Mouse (Mus musculus): ENCODE measurements around the gene Tmc7. TPM values are rescaled to one million over a fixed set of nuclear protein-coding genes. Genes with fewer than 3 reads are reported as not detected.

Tmc7 gene
- total RNA-seq, 2 experiments from 2014 or later = 0.36 to 1.3 TPM

- no peak for DNase-seq (ENCODE audit: low spot score in 2 of 2)
These were observed 6.3 kb upstream of the Tmc7 start for GRCm38 (mm10) chr7:118590726-118591305.

- DNase-seq (ENCODE audit: low spot score in 2 of 2) = no peak
These were observed 1.3 kb upstream of the Tmc7 start for GRCm38 (mm10) chr7:118585856-118586255.

DNA sequence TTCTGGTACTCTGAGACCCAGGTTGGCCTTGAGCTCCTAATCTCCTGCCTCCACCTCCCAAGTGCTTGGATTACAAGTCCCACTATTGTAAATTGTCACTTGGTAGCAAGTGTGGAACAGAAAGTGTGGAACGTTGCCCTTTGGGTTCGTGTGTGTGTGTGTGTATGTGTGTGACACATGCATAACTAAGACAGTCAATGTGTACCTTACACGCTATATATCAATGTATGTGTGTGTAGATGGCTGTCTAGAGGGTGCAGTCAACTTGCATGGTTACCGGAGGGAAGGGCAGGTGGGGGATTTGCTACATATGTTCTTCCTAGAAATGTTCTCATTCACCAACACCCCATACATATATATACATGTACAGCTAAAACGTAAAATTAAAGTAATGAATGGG is 390 bp upstream of the Tmc7 start:
- no peak for DNase-seq (ENCODE audit: low spot score in 2 of 2)

GRCm38 (mm10) chr7:118583821-118584220 is 715 bp downstream of the Tmc7 start:
- no peak for DNase-seq (ENCODE audit: low spot score in 2 of 2)

DNA sequence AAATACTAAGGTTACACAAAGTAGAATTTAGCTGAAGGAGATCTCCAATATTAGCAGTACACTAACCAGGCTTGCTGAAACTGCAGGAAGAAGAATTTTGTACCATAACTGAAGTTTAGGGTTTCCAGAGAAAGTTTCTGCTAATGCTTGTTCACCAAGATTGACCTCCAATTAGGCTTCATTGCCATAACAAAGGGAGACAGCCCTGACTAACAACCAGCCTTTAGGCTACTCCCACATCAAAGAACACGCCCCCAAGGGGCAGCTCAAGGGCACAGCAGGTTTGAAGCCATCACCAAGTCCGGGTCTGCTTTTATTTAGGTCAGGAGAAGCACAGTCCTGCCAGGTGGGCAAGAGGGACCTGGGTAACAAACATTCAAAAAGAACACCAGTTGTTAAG is 4.6 kb downstream of the Tmc7 start:
- no peak for DNase-seq (ENCODE audit: low spot score in 2 of 2)

- no peak for DNase-seq (ENCODE audit: low spot score in 2 of 2)
These were observed 6.3 kb downstream of the Tmc7 start for GRCm38 (mm10) chr7:118578269-118578668.

- DNase-seq (ENCODE audit: low spot score in 2 of 2) = no peak
These were observed 12.5 kb downstream of the Tmc7 start for GRCm38 (mm10) chr7:118572039-118572438.

DNA sequence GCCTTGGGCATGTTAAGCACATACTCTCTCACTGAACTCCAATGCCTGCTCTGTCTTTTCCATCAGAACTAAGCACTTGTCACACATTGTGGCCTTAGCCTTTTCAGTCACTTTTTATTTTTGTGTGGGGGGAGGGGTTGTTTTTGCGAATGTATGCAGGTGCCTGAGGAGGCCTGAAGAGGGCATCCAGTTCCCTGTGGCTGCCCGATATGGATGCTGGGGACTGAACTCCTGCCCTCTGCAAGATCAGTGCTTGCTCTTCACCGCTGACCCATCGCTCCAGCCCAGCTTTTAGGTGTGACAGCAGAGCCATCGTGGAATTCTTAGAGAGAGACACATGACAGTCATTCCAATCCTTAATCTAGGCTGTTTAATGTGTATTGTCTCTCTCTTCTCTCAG is 13.2 kb downstream of the Tmc7 start:
- no peak for DNase-seq (ENCODE audit: low spot score in 2 of 2)

DNA sequence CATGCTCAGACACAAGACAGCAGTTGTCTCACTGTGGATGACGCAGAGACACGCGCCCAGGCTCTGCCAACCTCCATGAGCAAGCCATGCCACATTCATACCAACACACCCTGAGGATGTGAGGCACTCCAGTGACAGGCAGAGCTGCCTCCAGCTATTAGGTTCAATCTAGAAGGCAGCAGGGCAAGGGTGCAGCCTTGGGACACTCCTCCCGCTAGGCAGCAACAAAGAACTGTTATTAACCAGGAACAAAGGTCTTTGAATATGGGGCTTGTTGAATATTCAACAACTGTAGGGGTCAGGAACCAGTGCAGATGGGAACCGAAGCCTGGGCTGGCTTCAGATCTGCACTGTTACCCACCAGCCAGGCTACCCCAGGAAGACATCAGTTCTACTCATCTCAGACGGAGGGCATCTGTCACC is 15.4 kb downstream of the Tmc7 start:
- DNase-seq (ENCODE audit: low spot score in 2 of 2) = no peak

- DNase-seq (ENCODE audit: low spot score in 2 of 2) = no peak
These were observed 30.2 kb downstream of the Tmc7 start for GRCm38 (mm10) chr7:118554290-118554689.

DNA sequence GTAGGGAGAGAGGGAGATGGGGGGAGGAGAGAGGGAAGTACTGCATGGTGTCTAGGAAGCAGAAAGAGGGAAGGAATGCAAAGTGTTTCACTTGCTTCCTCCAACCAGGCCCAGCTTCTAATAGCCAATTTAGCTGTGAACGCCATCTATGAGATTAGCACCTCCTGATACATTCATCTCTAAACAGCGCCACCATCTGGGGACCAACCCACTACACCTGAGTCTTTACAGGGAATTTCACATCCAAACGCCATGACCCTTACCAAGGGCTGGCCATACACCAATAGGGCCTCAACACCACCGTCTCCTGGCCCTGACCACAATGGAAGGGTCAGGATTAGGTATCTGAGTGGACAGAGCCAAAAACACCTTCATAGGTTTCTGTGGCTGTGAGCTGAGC is 30.7 kb downstream of the Tmc7 start:
- no peak for DNase-seq (ENCODE audit: low spot score in 2 of 2)

- no peak for DNase-seq (ENCODE audit: low spot score in 2 of 2)
These were observed 37.1 kb downstream of the Tmc7 start for GRCm38 (mm10) chr7:118547451-118547850.

GRCm38 (mm10) chr7:118544128-118544527 is 40.4 kb downstream of the Tmc7 start:
- no peak for DNase-seq (ENCODE audit: low spot score in 2 of 2)

DNA sequence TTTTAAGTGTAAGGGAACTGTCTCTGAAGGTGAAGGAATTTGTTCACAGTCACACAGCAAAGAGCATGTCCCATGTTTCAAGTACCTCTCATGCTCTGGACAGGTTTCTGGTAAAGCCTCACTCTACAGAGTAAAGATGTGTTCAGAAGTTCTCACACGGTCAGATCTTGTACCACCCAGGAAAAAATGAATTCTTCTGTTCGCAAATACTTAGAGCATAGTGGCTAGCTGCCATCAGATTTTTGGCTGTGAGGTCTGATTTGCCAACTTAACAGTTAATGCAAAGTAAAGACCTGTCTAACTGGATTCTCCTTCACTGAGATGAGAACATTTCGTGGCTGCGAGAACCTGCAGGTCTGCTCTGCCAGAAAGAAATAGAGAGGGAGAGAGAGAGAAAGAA is 49.5 kb downstream of the Tmc7 start:
- DNase-seq (ENCODE audit: low spot score in 2 of 2) = no peak

- DNase-seq (ENCODE audit: low spot score in 2 of 2) = no peak
These were observed 50.2 kb downstream of the Tmc7 start for GRCm38 (mm10) chr7:118534326-118534725.

DNA sequence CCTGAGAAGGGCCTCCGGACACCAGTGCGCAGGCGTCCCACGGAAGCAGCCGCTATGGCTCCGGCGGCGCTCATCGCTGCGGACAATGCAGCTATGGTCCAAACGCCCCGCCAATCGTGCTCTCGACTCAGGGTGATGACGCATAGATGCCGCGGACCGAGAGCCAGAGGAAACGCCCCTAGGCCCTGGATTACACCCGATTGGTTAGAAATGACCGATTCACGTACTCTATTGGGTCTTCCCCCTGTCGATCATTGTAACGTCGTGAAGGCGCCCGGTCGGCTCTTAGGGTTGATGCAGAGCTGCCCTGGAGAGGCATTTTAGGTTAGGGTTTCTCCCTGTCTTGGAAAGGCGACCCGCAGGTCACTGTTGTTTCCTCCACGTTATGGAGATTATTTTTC is 51.4 kb downstream of the Tmc7 start, which contains the start of gene Coq7:
Gene Coq7, minus strand, starts transcription at position 179 of the 401 bp plus-strand sequence.
- peak; percentile 83 to 91 for DNase-seq (ENCODE audit: low spot score in 2 of 2)

DNA sequence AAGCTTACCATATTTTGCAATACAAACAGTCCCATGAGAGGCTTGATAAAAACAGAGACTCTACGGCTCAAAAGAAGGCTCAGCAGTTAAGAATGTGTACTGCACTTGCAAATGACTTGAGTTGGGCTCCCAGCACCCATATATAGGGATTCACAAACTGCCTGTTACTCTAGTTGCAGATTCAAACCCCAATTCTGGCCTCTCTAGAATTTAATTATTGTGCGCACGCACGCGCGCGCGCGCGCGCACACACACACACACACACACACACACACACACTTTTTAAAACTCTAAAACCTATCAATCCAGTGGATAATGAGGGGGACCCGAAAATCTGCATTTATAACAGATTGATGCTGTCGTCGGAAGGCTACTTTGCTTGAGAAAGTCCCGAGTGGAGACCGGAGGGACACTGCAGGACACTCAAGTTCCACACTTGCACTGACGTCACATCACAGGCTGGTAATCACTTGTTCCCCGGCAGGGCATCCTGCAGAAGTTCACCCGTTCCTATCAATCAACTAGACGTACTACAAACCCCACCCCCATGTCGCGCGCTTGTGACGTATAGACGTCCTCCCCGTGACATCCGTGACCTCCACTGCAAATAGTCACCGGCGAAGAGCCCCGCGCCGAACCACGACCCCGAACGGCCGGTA is 51.9 kb downstream of the Tmc7 start:
- DNase-seq (ENCODE audit: low spot score in 2 of 2) = peak; percentile 96 to 97

- no peak for DNase-seq (ENCODE audit: low spot score in 2 of 2)
These were observed 57.6 kb downstream of the Tmc7 start for GRCm38 (mm10) chr7:118526967-118527366.

GRCm38 (mm10) chr7:118522077-118522476 is 62.5 kb downstream of the Tmc7 start:
- no peak for DNase-seq (ENCODE audit: low spot score in 2 of 2)

DNA sequence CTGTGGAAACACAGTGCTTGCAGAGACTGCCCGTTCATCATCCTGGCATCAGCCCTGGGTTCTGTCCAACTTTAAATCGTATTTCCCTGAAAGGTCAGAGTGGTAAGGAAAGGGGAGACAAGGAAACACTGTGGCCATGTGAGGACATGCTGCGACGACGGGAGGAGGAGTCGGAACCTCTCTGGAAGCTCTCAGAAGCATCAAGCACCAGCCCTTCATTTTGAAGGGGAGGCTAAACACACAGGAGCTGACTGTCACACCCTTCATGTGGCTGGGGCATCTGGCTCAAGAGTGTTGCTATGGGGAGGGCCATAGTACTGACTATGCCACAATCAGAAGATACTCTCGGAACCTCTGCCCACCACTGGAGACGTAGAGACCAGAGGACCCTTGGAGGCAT is 64.9 kb downstream of the Tmc7 start:
- no peak for DNase-seq (ENCODE audit: low spot score in 2 of 2)

DNA sequence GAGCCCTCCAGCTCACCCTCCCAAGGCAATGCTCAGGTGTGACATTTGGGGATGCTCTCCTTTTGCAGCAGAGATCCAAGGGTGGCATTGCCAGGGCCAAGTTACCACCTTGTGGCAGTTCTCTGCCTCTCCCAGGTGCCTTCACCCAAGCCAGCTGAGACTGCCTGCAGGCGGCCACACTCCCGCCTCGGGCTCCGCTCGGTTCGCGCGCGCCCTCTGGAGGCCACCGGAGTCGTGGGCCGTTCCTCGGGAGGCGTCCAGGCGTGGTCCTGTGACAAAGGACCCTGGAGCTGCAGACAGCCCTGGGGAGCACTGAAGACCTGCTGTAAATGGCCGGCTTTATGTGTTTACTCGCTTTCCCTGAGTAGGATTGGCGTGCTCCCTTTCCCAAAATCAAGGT is 65.8 kb downstream of the Tmc7 start:
- peak; percentile 83 to 87 for DNase-seq (ENCODE audit: low spot score in 2 of 2)

DNA sequence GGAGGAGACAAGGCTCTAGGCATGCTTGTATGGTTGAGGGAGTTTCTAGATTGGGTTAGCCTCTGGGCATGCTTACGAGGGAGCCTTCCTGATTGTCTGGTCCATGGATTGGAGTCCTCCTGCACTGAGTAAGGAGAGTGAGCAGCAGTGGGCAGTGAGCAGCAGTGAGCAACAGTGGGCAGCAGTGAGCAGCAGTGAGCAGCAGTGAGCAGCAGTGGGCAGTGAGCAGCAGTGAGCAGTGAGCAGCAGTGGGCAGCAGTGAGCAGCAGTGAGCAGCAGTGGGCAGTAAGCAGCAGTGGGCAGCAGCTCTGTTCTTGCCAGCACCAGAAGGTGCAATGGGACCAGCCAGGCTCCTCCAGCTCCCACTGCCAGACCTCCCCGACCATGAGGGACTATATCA is 66.7 kb downstream of the Tmc7 start:
- no peak for DNase-seq (ENCODE audit: low spot score in 2 of 2)

DNA sequence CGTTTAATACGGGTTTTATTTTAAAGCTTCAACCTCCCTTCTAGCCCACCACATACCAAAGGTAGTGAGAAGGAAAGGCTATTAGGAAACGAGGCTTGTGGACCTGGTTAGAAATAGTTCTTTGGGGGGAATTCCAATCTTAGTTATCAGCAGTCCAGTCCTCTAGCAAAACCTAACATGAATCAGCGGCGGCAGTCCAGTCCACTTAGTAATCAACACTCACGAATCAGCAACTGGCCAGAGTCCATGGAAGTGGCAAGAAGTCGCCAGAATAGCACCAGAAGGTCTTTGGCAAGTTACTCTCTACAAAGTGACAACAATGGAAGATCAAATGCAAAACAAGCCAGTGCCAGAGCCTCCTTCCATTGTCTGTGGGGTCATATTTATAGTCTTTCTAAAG is 76.0 kb downstream of the Tmc7 start:
- no peak for DNase-seq (ENCODE audit: low spot score in 2 of 2)
